Mouse (Mus musculus) embryo, embryonic 11 days (tissue): Measurements from ENCODE around the gene Gm11444.

Experiments
- DNase-seq: peaks from one replicate; pipeline ENCODE4 v3.0.0-alpha.2; 2015

Gm11444 gene

GRCm38 (mm10) chr11:85835001-85835752 is 15.0 kb downstream of the Gm11444 start:
- peak; percentile 32 for DNase-seq

- DNase-seq: peak; percentile 47
Observed at GRCm38 (mm10) chr11:85834386-85834931, 15.7 kb downstream of the Gm11444 start.

- peak; percentile 50 for DNase-seq
Observed at GRCm38 (mm10) chr11:85833761-85834385, 16.3 kb downstream of the Gm11444 start.

GRCm38 (mm10) chr11:85833081-85833521 is 17.0 kb downstream of the Gm11444 start:
- peak; percentile 69 for DNase-seq

GRCm38 (mm10) chr11:85832231-85832924 is 17.8 kb downstream of the Gm11444 start, which contains the start of gene Tbx2:
Gene Tbx2 (plus strand): TSS chr11:85832551.
- peak; percentile 87 for DNase-seq

GRCm38 (mm10) chr11:85831656-85832230 is 18.4 kb downstream of the Gm11444 start:
- peak; percentile 53 for DNase-seq

GRCm38 (mm10) chr11:85830901-85831341 is 19.2 kb downstream of the Gm11444 start:
- DNase-seq: peak; percentile 77

GRCm38 (mm10) chr11:85829520-85830440 is 20.4 kb downstream of the Gm11444 start:
- DNase-seq: peak; percentile 79

GRCm38 (mm10) chr11:85828691-85829519 is 21.2 kb downstream of the Gm11444 start:
- DNase-seq: peak; percentile 63

- DNase-seq: peak; percentile 56
Observed at GRCm38 (mm10) chr11:85827342-85827741, 22.8 kb downstream of the Gm11444 start.

- no peak for DNase-seq
Observed at GRCm38 (mm10) chr11:85825823-85826222, 24.3 kb downstream of the Gm11444 start.

- no peak for DNase-seq
Observed at GRCm38 (mm10) chr11:85825031-85825430, 25.1 kb downstream of the Gm11444 start.

GRCm38 (mm10) chr11:85823794-85824193 is 26.3 kb downstream of the Gm11444 start:
- no peak for DNase-seq

GRCm38 (mm10) chr11:85823181-85823580 is 27.0 kb downstream of the Gm11444 start:
- DNase-seq: peak; percentile 85

GRCm38 (mm10) chr11:85821659-85822058 is 28.5 kb downstream of the Gm11444 start:
- DNase-seq: no peak

GRCm38 (mm10) chr11:85820959-85821358 is 29.2 kb downstream of the Gm11444 start:
- DNase-seq: no peak

GRCm38 (mm10) chr11:85818401-85818800 is 31.7 kb downstream of the Gm11444 start:
- no peak for DNase-seq

- DNase-seq: peak; percentile 57
Observed at GRCm38 (mm10) chr11:85816471-85816870, 33.7 kb downstream of the Gm11444 start.

GRCm38 (mm10) chr11:85814678-85815077 is 35.5 kb downstream of the Gm11444 start:
- DNase-seq: no peak

GRCm38 (mm10) chr11:85812201-85812966 is 37.7 kb downstream of the Gm11444 start:
- DNase-seq: no peak
